Mouse (Mus musculus) activated CD4-positive, CD25-positive, alpha-beta regulatory T cell, adult 4 months (primary cell): Measurements from ENCODE around the gene Otulinl. TPM values are rescaled to one million over a fixed set of nuclear protein-coding genes. Genes with fewer than 3 reads are reported as not detected.

Experiments used
- ATAC-seq: one replicate; pipeline ENCODE4 v1.8.0; 2017
- polyA plus RNA-seq, 2 experiments: library from polyadenylated mRNA; unstranded; fragments of 100-300 nt; shearing (Covaris generic); gene quantifications; one replicate each; pipeline ENCODE4 v1.2.1; 2017

Otulinl gene
- polyA plus RNA-seq, 2 experiments from 2014 or later, result 160 to 175 TPM

- ATAC-seq, result peak; percentile 84
These were observed 68.7 kb downstream of the Otulinl start for GRCm38 (mm10) chr15:27612533-27613221.

DNA sequence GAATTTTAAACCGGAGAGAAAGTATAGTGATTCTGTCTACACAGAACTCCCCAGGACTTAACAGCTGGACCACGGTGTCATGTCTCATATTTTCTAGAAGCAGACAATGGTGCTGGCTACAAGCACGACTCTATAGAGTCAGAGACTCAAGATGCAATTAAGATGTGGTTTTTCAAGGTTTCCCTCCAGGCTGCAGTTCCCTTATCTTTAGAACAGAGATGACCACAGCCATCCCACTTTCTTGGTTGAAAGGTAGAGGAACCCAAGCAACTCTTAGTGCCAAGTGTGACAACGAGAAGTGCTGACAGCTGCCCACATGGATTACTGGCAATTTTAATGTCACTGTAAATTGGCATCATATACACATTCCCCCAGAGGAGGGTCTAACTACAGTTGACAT, 71.8 kb downstream of the Otulinl start:
- no peak for ATAC-seq

DNA sequence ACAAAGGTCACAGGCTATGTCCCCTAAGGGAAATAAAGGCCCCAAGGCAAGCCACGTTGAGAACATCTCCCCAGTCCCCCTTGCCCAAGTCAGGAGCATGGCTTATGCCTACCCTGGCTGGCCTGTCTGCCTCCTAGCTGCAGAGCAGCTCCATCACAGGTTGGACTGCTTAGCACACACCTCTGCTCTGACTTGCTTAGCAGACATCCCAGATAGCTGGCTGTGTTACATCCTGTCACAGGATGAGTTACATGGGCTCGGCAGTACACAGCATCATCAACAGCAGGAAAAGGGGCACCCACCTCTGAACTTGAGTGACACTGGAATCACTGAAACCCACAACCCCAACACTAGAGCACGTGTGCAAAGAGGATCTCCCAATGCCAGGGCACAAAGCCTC, 76.1 kb downstream of the Otulinl start:
- peak; percentile 65 for ATAC-seq

Other genes with a start within 250 kb of the Otulinl start
- 10 to 100 TPM; 11.4 to 12.1 TPM for gene Ank, start 214.9 kb downstream of the Otulinl start, polyA plus RNA-seq
- gene Otulin, start 50.9 kb downstream of the Otulinl start, polyA plus RNA-seq, result 10 to 100 TPM; 12.7 to 15.2 TPM